Mouse (Mus musculus) cortical plate, adult 2 months (tissue): ENCODE measurements around the gene Cers6.

Source experiments
- CTCF ChIP-seq: fragments of 200-500 bp; IDR thresholded peaks from 2 replicates; pipeline ENCODE4 v1.5.1; 2011; ENCODE audit warnings: mild to moderate bottlenecking, control low read depth, low read length; ENCODE audit not compliant: insufficient read depth; ENCODE audit errors: extremely low read depth
- POLR2A ChIP-seq: fragments of 200-500 bp; IDR thresholded peaks from 2 replicates; pipeline ENCODE4 v1.6.1; 2011; ENCODE audit warnings: mild to moderate bottlenecking, low read length, control low read depth; ENCODE audit not compliant: insufficient read depth; ENCODE audit errors: extremely low read depth

DNA sequence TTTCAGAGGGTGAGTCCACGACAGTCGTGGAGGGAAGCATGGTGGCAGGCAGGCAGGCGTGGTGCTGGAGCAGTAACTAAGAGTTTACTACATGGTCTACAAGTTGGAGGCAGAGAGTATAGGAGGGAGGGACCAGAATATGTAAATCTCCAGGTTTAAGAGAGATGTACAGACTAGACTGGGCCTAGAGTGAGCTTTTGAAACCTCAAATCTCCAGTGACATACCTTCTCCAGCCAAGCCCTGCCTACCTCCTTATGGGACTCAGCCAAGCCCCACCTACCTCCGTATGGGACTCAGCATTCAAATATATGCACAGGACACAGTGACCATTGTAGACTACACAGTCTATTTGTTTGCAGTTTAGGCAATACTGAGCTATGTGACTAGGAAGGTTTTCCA is 184.7 kb downstream of the Cers6 start:
- no peak for TF ChIP-seq CTCF
- TF ChIP-seq POLR2A: no peak
